Mouse (Mus musculus) spleen, adult 2 months (tissue): ENCODE measurements around the gene Btbd7. TPM values are rescaled to one million over a fixed set of nuclear protein-coding genes. Genes with fewer than 3 reads are reported as not detected.

Experiments used
- DNase-seq, 2 experiments: peaks; one replicate each; pipeline versions ENCODE4 v3.0.0 to v3.0.0-alpha.2; 2012 to 2021; ENCODE audit warnings: low spot score in 2 of 2, low read depth in 1 of 2
- H3K27ac ChIP-seq: fragments of 200-500 bp; 2 replicates; pipeline ENCODE4 v1.5.1; 2012; ENCODE audit warnings: low read length, inconsistent platforms; ENCODE audit not compliant: insufficient read depth
- H3K27me3 ChIP-seq: fragments of 200-500 bp; 2 replicates; pipeline ENCODE4 v1.6.1; 2012; ENCODE audit warnings: mild to moderate bottlenecking, moderate library complexity, low read length, inconsistent platforms; ENCODE audit not compliant: control insufficient read depth, insufficient read depth
- H3K36me3 ChIP-seq: fragments of 200-500 bp; 2 replicates; pipeline ENCODE4 v1.6.1; 2012; ENCODE audit warnings: mild to moderate bottlenecking, low read length, inconsistent platforms; ENCODE audit not compliant: control insufficient read depth, insufficient read depth
- H3K4me1 ChIP-seq: fragments of 200-500 bp; 2 replicates; pipeline ENCODE4 v1.6.1; 2011; ENCODE audit warnings: inconsistent platforms; ENCODE audit not compliant: control insufficient read depth, insufficient read depth, insufficient read length
- H3K4me3 ChIP-seq: fragments of 200-500 bp; 2 replicates; pipeline ENCODE4 v1.5.1; 2011; ENCODE audit warnings: mild to moderate bottlenecking, inconsistent platforms; ENCODE audit not compliant: insufficient read depth, insufficient read length; ENCODE audit errors: extremely low read depth
- CTCF ChIP-seq: fragments of 200-500 bp; IDR thresholded peaks from 2 replicates; pipeline ENCODE4 v1.5.1; 2011; ENCODE audit warnings: mild to moderate bottlenecking, inconsistent platforms; ENCODE audit not compliant: insufficient read depth, insufficient read length, insufficient replicate concordance; ENCODE audit errors: extremely low read depth
- POLR2A ChIP-seq: fragments of 200-500 bp; IDR thresholded peaks from 2 replicates; pipeline ENCODE4 v1.6.1; 2011; ENCODE audit warnings: low read depth, low read length, inconsistent platforms
- WGBS: fragments of 180-500 bp; shearing (Covaris S2); methylation state at CpG from one replicate; pipeline ENCODE4 v1.1.7; 2018; 5-methylcytosine and 5-hydroxymethylcytosine counted together
- polyA plus RNA-seq: library from polyadenylated mRNA; depleted of rRNA; stranded (reverse); fragments of >200 nt; gene quantifications from 2 replicates; pipeline ENCODE4 v1.2.3, GENCODE M21; 2012; rRNA removed

Gene Btbd7
- polyA plus RNA-seq, result 7.0 and 8.2 TPM in 2 replicates

DNA sequence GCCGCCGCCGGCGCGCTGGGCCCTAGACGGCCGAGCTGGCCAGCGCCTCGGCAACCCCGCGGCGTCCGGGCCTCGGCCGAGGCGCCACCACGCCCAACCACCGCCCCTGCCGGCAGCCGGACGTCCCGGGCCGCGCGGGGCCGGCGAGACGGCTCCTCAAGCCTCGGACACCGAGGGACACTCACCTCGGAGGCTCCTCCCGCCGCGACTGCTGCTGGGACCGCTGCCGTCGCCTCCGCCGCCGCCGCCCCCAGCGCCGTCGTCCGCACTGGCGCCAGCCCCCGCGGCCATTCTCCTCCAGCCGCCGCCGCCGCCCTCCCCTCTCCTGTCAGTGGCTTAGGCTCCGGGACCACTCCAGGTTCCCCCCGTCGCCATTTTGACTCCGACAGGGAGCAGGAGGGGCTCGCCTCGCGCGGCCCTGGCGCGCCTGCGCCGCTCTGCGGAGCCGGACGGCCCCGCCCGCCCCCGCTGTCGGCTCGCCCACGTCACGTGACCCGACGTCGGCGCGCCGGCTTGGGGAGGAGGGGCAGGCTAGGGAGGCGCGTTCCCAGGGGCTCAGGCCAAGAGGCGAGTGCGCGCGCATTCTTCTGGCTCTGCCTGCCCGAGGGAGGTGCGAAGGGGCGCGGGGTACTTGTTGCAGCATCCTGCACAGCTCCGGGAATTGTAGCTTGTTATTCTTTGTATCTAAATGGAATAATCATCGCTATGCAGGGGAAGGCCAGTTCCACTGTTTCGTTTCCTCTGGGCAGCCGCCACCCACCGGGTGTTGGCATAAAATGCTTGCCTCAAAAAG lies at the start of gene Btbd7:
Gene Btbd7 (minus strand): TSS at position 441 of the 793 bp plus-strand sequence.
- no peak for TF ChIP-seq CTCF
- TF ChIP-seq POLR2A, result no peak; the same call in 1 of the 2 replicates
- peak; percentile 86 to 94 for DNase-seq
- H3K36me3 ChIP-seq, result no peaks in the 10 kb centered on the region
- WGBS, result under 1% methylated on average over 71 of the region's 95 CpGs
- H3K4me3 ChIP-seq, result peak within 1 kb of the TSS; percentile 78
- peaks cover 4% of the 10 kb centered on the region; the same call in 1 of the 2 replicates for H3K4me1 ChIP-seq
- H3K27ac ChIP-seq, result peak within 1 kb of the TSS; percentile 90
- H3K27me3 ChIP-seq, result no peaks in the 10 kb centered on the region

GRCm38 (mm10) chr12:102916073-102916472 lies 37.8 kb upstream of the Btbd7 start:
- Histone ChIP-seq H3K4me3 (no peak overlapping the region), H3K36me3 (no peaks in the 10 kb centered on the region), H3K27me3 (no peaks in the 10 kb centered on the region), H3K27ac (no peak overlapping the region), H3K4me1 (no peaks in the 10 kb centered on the region)
- no peak for TF ChIP-seq POLR2A
- TF ChIP-seq CTCF, result no peak
- no peak for DNase-seq
- 20% methylated on average over 2 of the region's 2 CpGs for WGBS

DNA sequence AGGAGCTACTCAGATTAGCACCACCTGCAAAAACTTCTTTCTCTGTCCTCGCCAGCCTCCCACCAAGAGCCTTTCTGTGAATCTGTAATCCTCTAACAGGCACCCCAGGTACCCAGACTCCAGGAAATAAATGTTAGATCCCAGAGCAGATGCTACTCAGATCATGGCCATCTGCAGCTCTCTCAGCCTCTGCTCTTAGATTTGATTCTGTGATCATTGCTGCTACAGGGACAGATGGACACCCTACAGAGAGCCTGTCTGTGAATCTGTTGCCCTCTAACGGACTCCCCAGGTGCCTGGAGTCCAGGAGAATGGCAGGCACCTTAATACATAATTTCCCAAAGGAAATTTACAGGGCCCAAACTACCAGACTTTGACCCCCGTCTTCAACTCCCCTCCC lies 29.9 kb upstream of the Btbd7 start:
- no peak for TF ChIP-seq POLR2A
- TF ChIP-seq CTCF, result no peak
- WGBS, result 72% methylated on average over 3 of the region's 3 CpGs

DNA sequence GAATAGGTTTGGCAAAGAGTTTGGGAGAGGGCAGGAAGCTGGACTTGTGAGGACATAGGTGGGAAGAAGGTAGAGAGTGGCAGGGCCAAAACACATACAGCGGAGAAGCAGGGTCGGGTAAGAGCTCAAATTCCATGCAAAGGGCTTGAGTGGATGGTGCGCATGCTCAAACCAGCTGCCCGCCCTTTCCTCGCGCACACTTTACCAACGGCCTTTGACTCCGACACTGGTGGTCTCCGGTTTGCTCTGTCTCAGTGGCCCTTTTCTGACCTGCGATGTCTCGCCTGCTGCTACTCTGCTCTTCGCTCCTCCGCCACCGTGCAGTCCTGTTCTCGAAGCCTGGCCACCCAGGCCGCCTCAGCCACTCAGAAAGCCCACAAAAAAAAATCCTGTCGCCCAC lies 20.8 kb upstream of the Btbd7 start, which contains the start of gene Cox8c:
Gene Cox8c (plus strand): TSS at position 226 of the 400 bp plus-strand sequence.
- WGBS, result 94% methylated on average over 17 of the region's 17 CpGs
- no peaks in the 10 kb centered on the region for H3K4me1 ChIP-seq
- no peak for TF ChIP-seq CTCF
- no peak for TF ChIP-seq POLR2A
- H3K36me3 ChIP-seq, result no peaks in the 10 kb centered on the region
- H3K4me3 ChIP-seq, result no peak within 1 kb of the TSS
- no peak within 1 kb of the TSS for H3K27ac ChIP-seq
- no peak for DNase-seq
- H3K27me3 ChIP-seq, result no peaks in the 10 kb centered on the region

More for the DNA sequence above, 29.9 kb upstream of the Btbd7 start:
- Histone ChIP-seq H3K4me3 (no peak overlapping the region), H3K4me1 (no peaks in the 10 kb centered on the region), H3K27ac (no peak overlapping the region), H3K36me3 (no peaks in the 10 kb centered on the region), H3K27me3 (no peaks in the 10 kb centered on the region)
- no peak for DNase-seq

DNA sequence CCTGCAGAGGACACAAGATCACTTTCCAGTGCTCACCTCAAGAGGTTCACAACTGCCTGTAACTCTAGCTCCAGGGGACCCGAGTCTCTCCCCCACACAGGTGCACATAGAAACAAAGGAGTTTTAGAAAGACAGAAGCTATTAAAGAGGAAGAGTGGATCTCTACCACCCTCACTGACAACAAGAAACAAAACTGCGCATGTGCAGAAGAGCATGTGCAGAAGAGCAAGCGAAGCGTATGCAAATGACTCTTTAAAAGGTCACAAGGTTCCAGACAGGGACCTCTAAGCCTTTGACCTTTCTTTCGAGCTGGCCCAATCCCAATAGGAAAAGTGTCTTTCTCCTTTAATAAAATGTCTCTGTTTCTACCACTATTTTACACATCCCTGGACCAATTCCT lies 10.3 kb upstream of the Btbd7 start:
- 85% methylated on average over 5 of the region's 5 CpGs for WGBS
- no peak overlapping the region for H3K27ac ChIP-seq
- H3K4me3 ChIP-seq, result no peak overlapping the region
- no peaks in the 10 kb centered on the region for H3K4me1 ChIP-seq
- H3K27me3 ChIP-seq, result no peaks in the 10 kb centered on the region
- TF ChIP-seq CTCF (no peak), POLR2A (no peak)
- no peak for DNase-seq
- no peaks in the 10 kb centered on the region for H3K36me3 ChIP-seq

GRCm38 (mm10) chr12:102887366-102887765 lies 9.1 kb upstream of the Btbd7 start:
- Histone ChIP-seq H3K36me3 (no peaks in the 10 kb centered on the region), H3K4me1 (no peaks in the 10 kb centered on the region), H3K27ac (no peak overlapping the region), H3K27me3 (no peaks in the 10 kb centered on the region), H3K4me3 (no peak overlapping the region)
- WGBS, result 87% methylated on average over 10 of the region's 10 CpGs
- DNase-seq, result no peak
- no peak for TF ChIP-seq POLR2A
- no peak for TF ChIP-seq CTCF

DNA sequence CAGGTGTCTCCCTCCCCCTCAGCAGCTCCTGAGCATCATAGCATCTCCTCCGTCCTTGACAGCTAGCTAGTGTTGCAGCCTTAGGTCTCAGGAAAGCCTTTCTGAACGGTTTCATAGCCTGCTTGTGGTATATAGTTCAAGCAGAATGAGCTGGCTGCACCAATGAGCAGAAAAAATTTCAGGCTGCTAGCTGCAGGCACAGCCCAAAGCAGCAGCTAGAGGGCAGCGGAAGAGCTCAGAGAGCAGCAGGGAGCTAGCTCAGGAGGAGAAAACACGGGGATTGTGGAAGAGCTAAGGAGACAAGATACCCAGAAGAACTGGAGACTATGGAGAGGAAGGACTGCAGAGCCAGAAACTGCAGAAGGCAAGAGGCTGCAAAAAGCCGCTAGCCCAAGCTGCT lies 7.5 kb upstream of the Btbd7 start:
- Histone ChIP-seq H3K4me3 (no peak overlapping the region), H3K27me3 (no peaks in the 10 kb centered on the region), H3K36me3 (no peaks in the 10 kb centered on the region), H3K4me1 (no peaks in the 10 kb centered on the region), H3K27ac (no peak overlapping the region)
- TF ChIP-seq CTCF (no peak), POLR2A (no peak)
- DNase-seq, result no peak
- 28% methylated on average over 5 of the region's 5 CpGs for WGBS
